Mouse (Mus musculus) intestine, embryonic 16.5 days (tissue): ENCODE results near the gene Gm11733. TPM values are rescaled to one million over a fixed set of nuclear protein-coding genes. Genes with fewer than 3 reads are reported as not detected.

ENCODE experiments used
- ATAC-seq: fragments of 200-750 bp; cut with Nextera tagmentation; 2 replicates; pipeline ENCODE4 v1.8.0; 2017; ENCODE audit warnings: moderate TSS enrichment, moderate library complexity
- H3K27ac ChIP-seq: fragments of 300-500 bp; sonication (generic); 2 replicates; pipeline ENCODE4 v1.5.1; 2014; ENCODE audit warnings: mild to moderate bottlenecking, low read length
- H3K27me3 ChIP-seq: fragments of 300-500 bp; sonication (generic); replicated peaks from 2 replicates; pipeline ENCODE4 v1.6.1; 2014; ENCODE audit warnings: low read length, control low read depth, mixed read lengths; ENCODE audit not compliant: control insufficient read depth, insufficient read depth
- H3K36me3 ChIP-seq: fragments of 300-500 bp; sonication (generic); 2 replicates; pipeline ENCODE4 v1.6.1; 2014; ENCODE audit warnings: low read length, control low read depth; ENCODE audit not compliant: control insufficient read depth, insufficient read depth
- H3K4me1 ChIP-seq: fragments of 300-500 bp; sonication (generic); 2 replicates; pipeline ENCODE4 v1.6.1; 2014; ENCODE audit warnings: low read length, control low read depth, mixed read lengths; ENCODE audit not compliant: control insufficient read depth, insufficient read depth
- H3K4me2 ChIP-seq: fragments of 300-500 bp; sonication (generic); 2 replicates; pipeline ENCODE4 v1.6.1; 2014; ENCODE audit warnings: low read depth, low read length, control low read depth
- H3K4me3 ChIP-seq: fragments of 300-500 bp; sonication (generic); 2 replicates; pipeline ENCODE4 v1.5.1; 2014; ENCODE audit warnings: mild to moderate bottlenecking, low read length
- H3K9ac ChIP-seq: fragments of 300-500 bp; sonication (generic); 2 replicates; pipeline ENCODE4 v1.6.1; 2014; ENCODE audit warnings: low read depth, low read length
- H3K9me3 ChIP-seq: fragments of 300-500 bp; sonication (generic); 2 replicates; pipeline ENCODE4 v1.6.1; 2016; ENCODE audit warnings: low read length, control low read depth; ENCODE audit not compliant: control insufficient read depth
- WGBS: fragments of 180-500 bp; shearing (Covaris S2); extraction: QIAGEN DNeasy Blood & Tissue Kit; methylation state at CpG from one replicate; pipeline ENCODE4 v1.1.7; 2014; 5-methylcytosine and 5-hydroxymethylcytosine counted together
- polyA plus RNA-seq: library from polyadenylated mRNA; unstranded; fragments of >200 nt; fragmentation: Nextera tagmentation; extraction: Ambion mirVana; gene quantifications from 2 replicates; pipeline ENCODE4 v1.2.1, GENCODE M21; 2015

Gene Gm11733
- polyA plus RNA-seq = 0.05 TPM in 1 of 2 replicates, not detected in the other

GRCm38 (mm10) chr11:117484198-117484597 is at the start of gene Gm11733:
Gene Gm11733 (plus strand): TSS chr11:117484368.
- Histone ChIP-seq H3K4me3 (no peak within 1 kb of the TSS), H3K4me1 (peaks cover 15% of the 10 kb centered on the region), H3K27me3 (no peaks in the 10 kb centered on the region), H3K36me3 (no peaks in the 10 kb centered on the region), H3K9ac (peak within 1 kb of the TSS; percentile 41), H3K4me2 (peak within 1 kb of the TSS; percentile 55), H3K27ac (peak within 1 kb of the TSS; percentile 44; the same call in 1 of the 2 replicates), H3K9me3 (no peaks in the 10 kb centered on the region)
- ATAC-seq = no peak
- WGBS = 36% methylated on average over 12 of the region's 12 CpGs

GRCm38 (mm10) chr11:117436401-117437109 is 47.6 kb upstream of the Gm11733 start:
- H3K4me3 ChIP-seq = no peak overlapping the region
- H3K36me3 ChIP-seq = no peaks in the 10 kb centered on the region
- ATAC-seq = no peak
- no peak overlapping the region for H3K27ac ChIP-seq
- H3K9ac ChIP-seq = no peak overlapping the region
- peaks cover 4% of the 10 kb centered on the region for H3K4me1 ChIP-seq
- H3K9me3 ChIP-seq = no peaks in the 10 kb centered on the region
- H3K4me2 ChIP-seq = no peak overlapping the region
- 30% methylated on average over 22 of the region's 22 CpGs for WGBS
- peaks cover 7% of the 10 kb centered on the region; the same call in 1 of the 2 replicates for H3K27me3 ChIP-seq

DNA sequence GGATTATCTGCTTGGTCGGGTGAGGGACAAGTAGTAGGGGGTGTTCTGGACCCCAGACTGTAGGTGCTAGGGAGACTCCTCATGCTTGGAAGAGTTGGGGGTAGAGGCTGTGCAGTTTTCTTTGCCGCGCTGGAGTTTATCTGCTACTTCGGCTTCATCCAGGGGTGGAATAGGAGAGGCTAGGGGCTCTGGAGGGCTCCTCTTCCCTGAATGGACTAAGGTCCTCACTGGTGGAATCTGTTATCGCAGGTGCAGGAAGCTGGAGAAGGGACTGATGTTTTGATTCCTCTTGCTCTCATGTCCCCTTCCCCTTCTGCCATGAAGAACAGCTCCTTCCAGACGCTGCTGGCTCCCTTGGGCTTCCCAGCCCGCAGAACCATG is 47.1 kb upstream of the Gm11733 start:
- Histone ChIP-seq H3K9me3 (no peaks in the 10 kb centered on the region), H3K4me3 (no peak overlapping the region), H3K27ac (no peak overlapping the region), H3K4me1 (peaks cover 4% of the 10 kb centered on the region), H3K9ac (no peak overlapping the region), H3K4me2 (no peak overlapping the region), H3K27me3 (peaks cover 7% of the 10 kb centered on the region; the same call in 1 of the 2 replicates), H3K36me3 (no peaks in the 10 kb centered on the region)
- 48% methylated on average over 7 of the region's 7 CpGs for WGBS
- no peak for ATAC-seq

GRCm38 (mm10) chr11:117438363-117438762 is 45.8 kb upstream of the Gm11733 start:
- Histone ChIP-seq H3K36me3 (no peaks in the 10 kb centered on the region), H3K4me2 (no peak overlapping the region), H3K9me3 (no peaks in the 10 kb centered on the region), H3K27me3 (peaks cover 7% of the 10 kb centered on the region; the same call in 1 of the 2 replicates), H3K4me1 (peaks cover 4% of the 10 kb centered on the region), H3K4me3 (no peak overlapping the region), H3K9ac (no peak overlapping the region), H3K27ac (no peak overlapping the region)
- 32% methylated on average over 6 of the region's 6 CpGs for WGBS
- ATAC-seq = peak; percentile 55; the same call in 1 of the 2 replicates

DNA sequence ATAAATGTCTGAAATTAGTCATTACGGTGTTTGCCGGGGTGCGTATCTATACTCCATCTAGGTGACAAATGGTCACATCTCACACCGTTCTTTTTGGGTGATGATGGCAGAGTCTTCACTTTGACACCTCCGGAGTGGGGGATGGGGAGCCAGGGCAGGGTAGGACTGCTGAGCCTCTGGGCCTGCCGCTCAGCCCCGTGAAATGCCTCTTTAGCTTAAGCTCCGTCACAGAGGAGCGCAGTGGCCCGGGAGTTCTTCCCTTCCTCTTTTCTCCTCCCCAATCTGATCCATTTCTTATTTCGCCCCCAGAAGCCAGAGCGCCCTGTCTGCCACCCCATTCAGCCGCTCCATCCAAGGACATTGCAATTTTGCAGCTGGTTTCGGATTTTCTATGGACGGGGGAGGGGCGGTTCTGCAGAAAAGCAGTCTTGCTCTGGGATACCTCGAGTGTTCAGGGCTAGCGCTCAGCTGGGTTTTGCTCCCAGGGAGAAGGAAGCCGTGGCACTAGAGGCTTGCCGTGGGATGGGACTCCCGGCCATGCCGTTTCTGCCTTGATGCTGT is 43.2 kb upstream of the Gm11733 start:
- H3K4me1 ChIP-seq = peaks cover 4% of the 10 kb centered on the region
- no peak overlapping the region for H3K4me2 ChIP-seq
- H3K9ac ChIP-seq = no peak overlapping the region
- peaks cover 7% of the 10 kb centered on the region; the same call in 1 of the 2 replicates for H3K27me3 ChIP-seq
- H3K9me3 ChIP-seq = no peaks in the 10 kb centered on the region
- WGBS = 23% methylated on average over 22 of the region's 22 CpGs
- H3K4me3 ChIP-seq = no peak overlapping the region
- no peaks in the 10 kb centered on the region for H3K36me3 ChIP-seq
- ATAC-seq = no peak
- H3K27ac ChIP-seq = no peak overlapping the region

DNA sequence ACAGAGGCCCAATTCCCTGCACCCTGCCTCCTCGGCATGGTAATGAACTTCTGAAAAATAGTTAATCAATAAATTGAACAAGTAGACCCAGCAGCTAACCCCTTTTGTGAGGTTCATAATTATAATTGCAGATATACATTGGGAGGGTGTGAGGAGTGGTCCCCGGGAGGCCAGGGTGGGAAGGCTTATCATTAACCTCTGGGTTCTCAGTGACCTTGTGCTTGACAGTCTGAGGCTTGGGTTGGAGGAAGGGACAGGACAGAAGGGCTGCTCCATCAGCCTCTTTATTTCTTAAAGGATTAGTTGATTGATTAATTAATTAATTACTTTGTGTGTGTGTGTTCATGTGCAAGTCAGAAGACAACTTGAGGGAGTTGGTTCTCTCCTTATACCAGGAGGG is 40.1 kb upstream of the Gm11733 start:
- H3K9me3 ChIP-seq = no peaks in the 10 kb centered on the region
- 59% methylated on average over 2 of the region's 2 CpGs for WGBS
- H3K4me3 ChIP-seq = no peak overlapping the region
- no peaks in the 10 kb centered on the region; the same call in 1 of the 2 replicates for H3K27me3 ChIP-seq
- H3K27ac ChIP-seq = no peak overlapping the region
- H3K4me1 ChIP-seq = no peaks in the 10 kb centered on the region
- H3K9ac ChIP-seq = no peak overlapping the region
- no peaks in the 10 kb centered on the region for H3K36me3 ChIP-seq
- H3K4me2 ChIP-seq = no peak overlapping the region
- no peak for ATAC-seq

DNA sequence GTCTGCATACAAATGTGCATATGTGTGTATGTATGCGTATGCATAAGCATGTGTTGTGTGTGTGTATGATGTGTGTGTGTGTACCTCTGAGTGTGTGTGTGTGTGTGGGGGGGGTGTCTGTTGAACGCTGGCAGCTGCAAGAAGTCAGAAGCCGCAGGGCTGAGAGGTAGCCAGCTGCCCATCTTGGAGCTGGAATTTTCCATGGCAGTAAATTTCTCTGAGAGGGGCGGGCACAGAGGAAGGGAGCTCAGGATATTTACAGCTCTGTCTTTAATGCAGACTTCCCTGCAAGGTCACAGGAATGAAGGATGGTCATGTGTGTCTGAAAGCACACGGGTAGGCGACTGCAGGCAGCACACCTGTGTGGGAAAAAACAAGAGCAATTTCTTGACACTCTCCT is 38.5 kb upstream of the Gm11733 start:
- Histone ChIP-seq H3K36me3 (no peaks in the 10 kb centered on the region), H3K4me1 (no peaks in the 10 kb centered on the region), H3K27ac (no peak overlapping the region), H3K9ac (no peak overlapping the region), H3K9me3 (no peaks in the 10 kb centered on the region), H3K4me2 (no peak overlapping the region), H3K4me3 (no peak overlapping the region), H3K27me3 (no peaks in the 10 kb centered on the region; the same call in 1 of the 2 replicates)
- ATAC-seq = no peak
- WGBS = 30% methylated on average over 6 of the region's 6 CpGs

GRCm38 (mm10) chr11:117454086-117454485 is 30.1 kb upstream of the Gm11733 start:
- Histone ChIP-seq H3K27ac (no peak overlapping the region), H3K9ac (no peak overlapping the region), H3K9me3 (no peaks in the 10 kb centered on the region), H3K4me3 (no peak overlapping the region), H3K36me3 (no peaks in the 10 kb centered on the region), H3K27me3 (no peaks in the 10 kb centered on the region), H3K4me2 (no peak overlapping the region), H3K4me1 (no peaks in the 10 kb centered on the region)
- 31% methylated on average over 10 of the region's 10 CpGs for WGBS
- no peak for ATAC-seq

GRCm38 (mm10) chr11:117459148-117459547 is 25.0 kb upstream of the Gm11733 start:
- no peaks in the 10 kb centered on the region for H3K9me3 ChIP-seq
- WGBS = 7% methylated on average over 8 of the region's 8 CpGs
- peaks cover 4% of the 10 kb centered on the region; the same call in 1 of the 2 replicates for H3K4me1 ChIP-seq
- ATAC-seq = no peak
- no peaks in the 10 kb centered on the region for H3K36me3 ChIP-seq
- no peak overlapping the region for H3K4me3 ChIP-seq
- H3K4me2 ChIP-seq = no peak overlapping the region
- no peak overlapping the region for H3K27ac ChIP-seq
- no peak overlapping the region for H3K9ac ChIP-seq
- peaks cover 7% of the 10 kb centered on the region; the same call in 1 of the 2 replicates for H3K27me3 ChIP-seq
